Comparison of ENCODE assay signal across 8 mouse cellular contexts in the genomic region with DNA sequence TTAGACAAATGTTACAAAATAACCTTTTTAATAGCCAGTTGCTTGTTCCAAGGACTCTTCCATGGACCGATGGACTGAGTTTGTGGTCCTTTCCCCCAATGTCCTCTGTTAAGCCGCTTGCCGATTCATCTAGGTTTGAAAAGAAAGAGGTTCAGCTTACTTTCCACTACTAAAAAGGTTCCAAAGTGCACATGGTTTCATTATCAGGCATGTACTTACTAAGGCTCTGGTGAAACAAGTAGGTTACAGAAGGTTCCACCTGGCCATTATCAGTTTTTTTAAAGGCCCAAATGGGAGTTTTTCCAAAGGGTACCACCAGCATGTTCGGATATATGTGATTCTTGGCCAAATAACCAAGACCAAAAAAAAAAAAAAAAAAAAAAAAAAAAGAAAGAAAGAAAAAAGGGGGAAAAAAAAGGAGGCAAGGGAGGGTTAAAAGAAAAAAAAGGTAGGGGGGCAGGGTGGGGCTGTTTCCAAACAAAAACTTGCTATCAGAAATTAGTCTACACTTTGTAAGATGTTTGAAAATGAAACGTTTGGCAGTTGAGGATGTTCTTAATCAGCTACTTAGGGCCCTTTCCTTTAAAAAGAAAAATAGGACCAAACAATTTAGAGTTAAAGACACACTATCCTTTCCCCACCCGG. TPM values are rescaled to one million over a fixed set of nuclear protein-coding genes. Genes with fewer than 3 reads are reported as not detected.
DNase-seq lines count a peak whose midpoint lies in the region; ATAC-seq and TF ChIP-seq lines count a peak whose summit lies in the region.

No protein-coding gene starts in this region.

- WGBS in heart, postnatal 0 days: 20% methylated on average over 6 of the region's 6 CpGs
- 8% methylated on average over 6 of the region's 6 CpGs for WGBS in bone marrow, adult 2 months
- WGBS in hindbrain, embryonic 15.5 days: 45% methylated on average over 6 of the region's 6 CpGs
- 24% methylated on average over 6 of the region's 6 CpGs for WGBS in midbrain, embryonic 15.5 days

- no peaks in the 10 kb centered on the region for H3K9me3 ChIP-seq in heart, postnatal 0 days (replicated peaks; ENCODE audit: control insufficient read depth, low read length)
- no peaks in the 10 kb centered on the region for H3K9me3 ChIP-seq in hindbrain, embryonic 15.5 days
- H3K9me3 ChIP-seq in midbrain, embryonic 15.5 days: no peaks in the 10 kb centered on the region

- no peak for TF ChIP-seq EP300 in heart, postnatal 0 days (IDR thresholded peaks at IDR 0.05; ENCODE audit: low read depth)

- peak overlapping the region; percentile 83 for H3K4me2 ChIP-seq in heart, postnatal 0 days (ENCODE audit: low read depth, low read length)
- peak overlapping the region; percentile 70 for H3K4me2 ChIP-seq in hindbrain, embryonic 15.5 days
- peak overlapping the region; percentile 87 for H3K4me2 ChIP-seq in midbrain, embryonic 15.5 days

- no peak for DNase-seq in heart, postnatal 0 days (ENCODE audit: low spot score)
- DNase-seq in heart, postnatal 4 days: no peak
- DNase-seq in frontal cortex, postnatal 36 days (ENCODE audit: low spot score in 2 of 2): no peak
- no peak for DNase-seq in frontal cortex, adult 2 months (ENCODE audit: extremely low spot score in 1 of 2, low spot score in 1 of 2)
- no peak for DNase-seq in B cell, adult 2 months

- TF ChIP-seq POLR2A in bone marrow, adult 2 months (IDR thresholded peaks at IDR 0.05; ENCODE audit: borderline replicate concordance, control insufficient read depth, low read depth, low read length): no peak

- no peak for ATAC-seq in heart, postnatal 0 days (ENCODE audit: insufficient read depth, low read depth)
- no peak for ATAC-seq in hindbrain, embryonic 15.5 days (ENCODE audit: low FRiP score, low read depth)
- no peak for ATAC-seq in midbrain, embryonic 15.5 days (replicated peaks)

- H3K9ac ChIP-seq in heart, postnatal 0 days (replicated peaks; ENCODE audit: low read depth, low read length): peak overlapping the region; percentile 99
- peak overlapping the region; percentile 94 for H3K9ac ChIP-seq in hindbrain, embryonic 15.5 days
- peak overlapping the region; percentile 76 for H3K9ac ChIP-seq in midbrain, embryonic 15.5 days

- H3K4me1 ChIP-seq in heart, postnatal 0 days (ENCODE audit: control insufficient read depth, insufficient read depth): peaks cover 12% of the 10 kb centered on the region; the same call in 1 of the 2 replicates
- no peaks in the 10 kb centered on the region; the same call in none of the 2 replicates for H3K4me1 ChIP-seq in bone marrow, adult 2 months (ENCODE audit: control insufficient read depth, insufficient read depth, low read length)
- peaks cover 44% of the 10 kb centered on the region for H3K4me1 ChIP-seq in hindbrain, embryonic 15.5 days (replicated peaks)
- peaks cover 49% of the 10 kb centered on the region for H3K4me1 ChIP-seq in midbrain, embryonic 15.5 days

- no peaks in the 10 kb centered on the region for H3K27me3 ChIP-seq in heart, postnatal 0 days (ENCODE audit: control insufficient read depth, insufficient read depth, low read length)
- no peaks in the 10 kb centered on the region for H3K27me3 ChIP-seq in hindbrain, embryonic 15.5 days
- H3K27me3 ChIP-seq in midbrain, embryonic 15.5 days (replicated peaks): no peaks in the 10 kb centered on the region

- peak overlapping the region; percentile 99; the same call in 1 of the 2 replicates for H3K27ac ChIP-seq in heart, postnatal 0 days (ENCODE audit: low read depth)
- H3K27ac ChIP-seq in bone marrow, adult 2 months (ENCODE audit: control insufficient read depth, insufficient read depth, low read depth, low read length, poor library complexity): no peak overlapping the region
- 0 out of 2 replicates have a peak overlapping the region, but pooled peaks have one; percentile 97 for H3K27ac ChIP-seq in hindbrain, embryonic 15.5 days (replicated peaks)
- peak overlapping the region; percentile 97; the same call in 1 of the 2 replicates for H3K27ac ChIP-seq in midbrain, embryonic 15.5 days

- H3K4me3 ChIP-seq in heart, postnatal 0 days (ENCODE audit: low read depth, low read length): peak overlapping the region; percentile 95
- H3K4me3 ChIP-seq in bone marrow, adult 2 months (replicated peaks; ENCODE audit: control insufficient read depth, low read depth, low read length): peak overlapping the region; percentile 100
- peak overlapping the region; percentile 99 for H3K4me3 ChIP-seq in hindbrain, embryonic 15.5 days
- H3K4me3 ChIP-seq in midbrain, embryonic 15.5 days: peak overlapping the region; percentile 71

- TF ChIP-seq CTCF in heart, postnatal 0 days (IDR thresholded peaks at IDR 0.05; ENCODE audit: low read depth): no peak
- no peak for TF ChIP-seq CTCF in bone marrow, adult 2 months (IDR thresholded peaks at IDR 0.05; ENCODE audit: control insufficient read depth, insufficient read depth, low read length)

- H3K36me3 ChIP-seq in heart, postnatal 0 days (replicated peaks; ENCODE audit: control insufficient read depth, insufficient read depth, low read length): peaks cover 51% of the 10 kb centered on the region
- H3K36me3 ChIP-seq in hindbrain, embryonic 15.5 days: peaks cover 28% of the 10 kb centered on the region
- H3K36me3 ChIP-seq in midbrain, embryonic 15.5 days (replicated peaks): peaks cover 18% of the 10 kb centered on the region; the same call in 1 of the 2 replicates

RNA-seq across cellular contexts. Expression of a gene that starts 1.3 kb away (rescaled TPM):
- 23.2 and 46.3 TPM in 2 replicates for total RNA-seq in heart, postnatal 0 days (2014; rRNA removed; ENCODE audit: low replicate concordance)
- polyA plus RNA-seq in heart, postnatal 0 days (2015; fragmentation: Nextera tagmentation; extraction: Ambion mirVana): 44.5 and 49.7 TPM in 2 replicates
- total RNA-seq in heart, postnatal 4 days (2021): 10 to 100 TPM; 26.9 to 35.6 TPM
- 6.2 and 26.4 TPM in 2 replicates for polyA plus RNA-seq in bone marrow, adult 2 months (2011; ENCODE audit: insufficient read depth, insufficient read length, low replicate concordance, missing spikeins)
- 52.6 and 56.3 TPM in 2 replicates for polyA plus RNA-seq in hindbrain, embryonic 15.5 days (2015; fragmentation: Nextera tagmentation; extraction: Ambion mirVana)
- polyA plus RNA-seq in midbrain, embryonic 15.5 days (2015; fragmentation: Nextera tagmentation; extraction: Ambion mirVana): 51.5 and 51.8 TPM in 2 replicates
- polyA plus RNA-seq in frontal cortex, adult 2 months (2012; rRNA removed): 37.9 and 41.2 TPM in 2 replicates

RNA-seq across cellular contexts. Expression of a gene that starts 1.9 kb away (rescaled TPM):
- 157 and 211 TPM in 2 replicates for total RNA-seq in heart, postnatal 0 days (2014; rRNA removed; ENCODE audit: low replicate concordance)
- polyA plus RNA-seq in heart, postnatal 0 days (2015; fragmentation: Nextera tagmentation; extraction: Ambion mirVana): 349 and 359 TPM in 2 replicates
- total RNA-seq in heart, postnatal 4 days (2021): 100 to 1,000 TPM; 269 to 299 TPM
- 438 and 524 TPM in 2 replicates for polyA plus RNA-seq in bone marrow, adult 2 months (2011; ENCODE audit: insufficient read depth, insufficient read length, low replicate concordance, missing spikeins)
- polyA plus RNA-seq in hindbrain, embryonic 15.5 days (2015; fragmentation: Nextera tagmentation; extraction: Ambion mirVana): 535 and 549 TPM in 2 replicates
- 535 and 551 TPM in 2 replicates for polyA plus RNA-seq in midbrain, embryonic 15.5 days (2015; fragmentation: Nextera tagmentation; extraction: Ambion mirVana)
- polyA plus RNA-seq in frontal cortex, adult 2 months (2012; rRNA removed): 324 and 333 TPM in 2 replicates

RNA-seq across cellular contexts. Expression of a gene that starts 7.7 kb away (rescaled TPM):
- total RNA-seq in heart, postnatal 0 days (2014; rRNA removed; ENCODE audit: low replicate concordance): 24.8 and 29.6 TPM in 2 replicates
- 35.3 and 43.1 TPM in 2 replicates for polyA plus RNA-seq in heart, postnatal 0 days (2015; fragmentation: Nextera tagmentation; extraction: Ambion mirVana)
- total RNA-seq in heart, postnatal 4 days (2021): 10 to 100 TPM; 41.2 to 43.3 TPM
- polyA plus RNA-seq in bone marrow, adult 2 months (2011; ENCODE audit: insufficient read depth, insufficient read length, low replicate concordance, missing spikeins): 17.3 and 41.8 TPM in 2 replicates
- polyA plus RNA-seq in hindbrain, embryonic 15.5 days (2015; fragmentation: Nextera tagmentation; extraction: Ambion mirVana): 70.2 and 72.4 TPM in 2 replicates
- 73.8 and 75.1 TPM in 2 replicates for polyA plus RNA-seq in midbrain, embryonic 15.5 days (2015; fragmentation: Nextera tagmentation; extraction: Ambion mirVana)
- polyA plus RNA-seq in frontal cortex, adult 2 months (2012; rRNA removed): 24.4 and 25.0 TPM in 2 replicates

RNA-seq across cellular contexts. Expression of a gene that starts 7.9 kb away (rescaled TPM):
- total RNA-seq in heart, postnatal 0 days (2014; rRNA removed; ENCODE audit: low replicate concordance): 39.2 and 63.2 TPM in 2 replicates
- polyA plus RNA-seq in heart, postnatal 0 days (2015; fragmentation: Nextera tagmentation; extraction: Ambion mirVana): 77.1 and 77.6 TPM in 2 replicates
- 10 to 100 TPM; 31.0 to 32.2 TPM for total RNA-seq in heart, postnatal 4 days (2021)
- polyA plus RNA-seq in bone marrow, adult 2 months (2011; ENCODE audit: insufficient read depth, insufficient read length, low replicate concordance, missing spikeins): 21.3 and 52.9 TPM in 2 replicates
- 62.1 and 65.0 TPM in 2 replicates for polyA plus RNA-seq in hindbrain, embryonic 15.5 days (2015; fragmentation: Nextera tagmentation; extraction: Ambion mirVana)
- 63.9 and 64.6 TPM in 2 replicates for polyA plus RNA-seq in midbrain, embryonic 15.5 days (2015; fragmentation: Nextera tagmentation; extraction: Ambion mirVana)
- polyA plus RNA-seq in frontal cortex, adult 2 months (2012; rRNA removed): 36.6 and 39.8 TPM in 2 replicates

RNA-seq across cellular contexts. Expression of a gene that starts 23.1 kb away (rescaled TPM):
- total RNA-seq in heart, postnatal 0 days (2014; rRNA removed; ENCODE audit: low replicate concordance): 6.3 and 17.9 TPM in 2 replicates
- polyA plus RNA-seq in heart, postnatal 0 days (2015; fragmentation: Nextera tagmentation; extraction: Ambion mirVana): 20.0 and 21.7 TPM in 2 replicates
- total RNA-seq in heart, postnatal 4 days (2021): 10 to 100 TPM; 40.9 to 42.9 TPM
- polyA plus RNA-seq in bone marrow, adult 2 months (2011; ENCODE audit: insufficient read depth, insufficient read length, low replicate concordance, missing spikeins): 1.7 and 6.6 TPM in 2 replicates
- polyA plus RNA-seq in hindbrain, embryonic 15.5 days (2015; fragmentation: Nextera tagmentation; extraction: Ambion mirVana): 41.5 and 42.8 TPM in 2 replicates
- 25.1 and 26.9 TPM in 2 replicates for polyA plus RNA-seq in midbrain, embryonic 15.5 days (2015; fragmentation: Nextera tagmentation; extraction: Ambion mirVana)
- 13.1 and 16.8 TPM in 2 replicates for polyA plus RNA-seq in frontal cortex, adult 2 months (2012; rRNA removed)
